Mouse (Mus musculus) CD4-positive helper T cell, adult 2 months (primary cell): ENCODE measurements around the gene Gli3.
A peak's percentile ranks its signal among the peaks of the same experiment; 100 is the strongest.

Experiments
- DNase-seq: peaks from one replicate; pipeline ENCODE4 v3.0.0-alpha.2; 2012; ENCODE audit warnings: low read depth, missing footprints, low spot score

Gli3 gene

GRCm38 (mm10) chr13:15714726-15715437 is 251.8 kb downstream of the Gli3 start:
- no peak for DNase-seq

- DNase-seq: no peak
Measured at GRCm38 (mm10) chr13:15721446-15721845, 258.4 kb downstream of the Gli3 start.

- DNase-seq: no peak
Measured at GRCm38 (mm10) chr13:15722766-15723379, 259.8 kb downstream of the Gli3 start.

GRCm38 (mm10) chr13:15724723-15725122 is 261.7 kb downstream of the Gli3 start:
- DNase-seq: no peak

GRCm38 (mm10) chr13:15741771-15742170 is 278.7 kb downstream of the Gli3 start:
- no peak for DNase-seq

- DNase-seq: no peak
Measured at GRCm38 (mm10) chr13:15742308-15742707, 279.3 kb downstream of the Gli3 start.

- DNase-seq: no peak
Measured at GRCm38 (mm10) chr13:15742777-15743176, 279.7 kb downstream of the Gli3 start.

GRCm38 (mm10) chr13:15758835-15759632 is 296.0 kb downstream of the Gli3 start:
- peak; percentile 40 for DNase-seq

- DNase-seq: no peak
Measured at GRCm38 (mm10) chr13:15759633-15760441, 296.8 kb downstream of the Gli3 start.

GRCm38 (mm10) chr13:15762291-15762690 is 299.3 kb downstream of the Gli3 start:
- DNase-seq: no peak

GRCm38 (mm10) chr13:15762901-15763417 is 299.9 kb downstream of the Gli3 start:
- peak; percentile 21 for DNase-seq

GRCm38 (mm10) chr13:15777624-15778023 is 314.6 kb downstream of the Gli3 start:
- DNase-seq: no peak
